25 mouse cellular contexts compared by ENCODE assay signal in genomic region chr2:130429851-130430250, GRCm38 (mm10). TPM values are rescaled to one million over a fixed set of nuclear protein-coding genes. Genes with fewer than 3 reads are reported as not detected.
"Had no signal": no experiment of that assay in that cellular context is flagged by ENCODE, and none has a peak within 500 bp of the region (broad histone marks: within the 10 kb centered on the region; RNA-seq: fewer than 3 reads in every experiment).

No protein-coding gene starts in this region.

- H3K27ac ChIP-seq: limb, embryonic 10.5 days; limb, embryonic 13.5 days; liver, embryonic 14.5 days; macrophage; midbrain, embryonic 12.5 days had no signal

- H3K27me3 ChIP-seq: limb, embryonic 13.5 days; midbrain, embryonic 12.5 days had no signal

- ATAC-seq: inflammation-experienced regulatory T-cells, adult 6 months; intestine, embryonic 16.5 days; liver, postnatal 0 days had no signal

- DNase-seq: kidney, adult 18-20 months; kidney, postnatal 25 days; liver; liver, postnatal 0 days; lung, embryonic 14.5 days; thymus, adult 18-20 months; thymus, postnatal 36 days had no signal

- H3K9ac ChIP-seq: limb, embryonic 13.5 days; liver, embryonic 14.5 days; liver, postnatal 0 days; lung, embryonic 14.5 days; midbrain, embryonic 12.5 days had no signal

- H3K9me3 ChIP-seq: limb, embryonic 10.5 days; limb, embryonic 13.5 days; midbrain, embryonic 12.5 days had no signal

- H3K4me2 ChIP-seq: limb, embryonic 13.5 days; lung, embryonic 14.5 days; midbrain, embryonic 12.5 days had no signal

- H3K4me3 ChIP-seq: limb, embryonic 10.5 days; limb, embryonic 13.5 days; midbrain, embryonic 12.5 days had no signal

RNA-seq across cellular contexts. Expression of gene Tmem239, which starts 23.6 kb away (rescaled TPM):
- total RNA-seq: layer of hippocampus, postnatal 14 days; left cerebral cortex, adult 18-20 months; left cerebral cortex, postnatal 25 days; megakaryocyte, adult 5-6 weeks; midbrain, postnatal 0 days had no signal
- polyA plus RNA-seq: inflammation-experienced regulatory T-cells, adult 6 months; intestine, embryonic 16.5 days; limb, embryonic 10.5 days; limb, embryonic 13.5 days; liver, embryonic 14.5 days; liver, postnatal 0 days; lung, embryonic 14.5 days; lung, postnatal 0 days; macrophage; midbrain, embryonic 12.5 days; midbrain, postnatal 0 days; neural tube, embryonic 14.5 days; small intestine, adult 2 months; spleen, adult 2 months; urinary bladder, adult 2 months had no signal

RNA-seq across cellular contexts. Expression of gene 1700020A23Rik, which starts 24.8 kb away (rescaled TPM):
- total RNA-seq: layer of hippocampus, postnatal 14 days; left cerebral cortex, adult 18-20 months; left cerebral cortex, postnatal 25 days; megakaryocyte, adult 5-6 weeks; midbrain, postnatal 0 days had no signal
- polyA plus RNA-seq: inflammation-experienced regulatory T-cells, adult 6 months; limb, embryonic 10.5 days; limb, embryonic 13.5 days; liver, embryonic 14.5 days; liver, postnatal 0 days; lung, embryonic 14.5 days; lung, postnatal 0 days; macrophage; neural tube, embryonic 11.5 days; small intestine, adult 2 months; spleen, adult 2 months; urinary bladder, adult 2 months had no signal
